In genomic region chr5:145069707-145070106, GRCm38 (mm10) we compare ENCODE assay signal across 7 mouse cellular contexts. TPM values are rescaled to one million over a fixed set of nuclear protein-coding genes. Genes with fewer than 3 reads are reported as not detected.
DNase-seq lines count a peak whose midpoint lies in the region; ATAC-seq lines count a peak whose summit lies in the region.

No protein-coding gene starts in this region.

- peak; percentile 92 for DNase-seq in NIH3T3 (ENCODE audit: low read depth)
- DNase-seq in brain, embryonic 18.5 days (ENCODE audit: low read depth, low spot score): peak; percentile 43
- DNase-seq in heart, postnatal 36 days: peak; percentile 65 to 80
- DNase-seq in layer of hippocampus, adult 9-10 months (ENCODE audit: low spot score): peak; percentile 65
- peak; percentile 37 for DNase-seq in spleen, adult 12 weeks (ENCODE audit: low spot score)

- intact Hi-C loops in heart, postnatal 36 days (cut with DNase I): loop anchor here (5.0 kb wide), 4 partner anchors 43 to 187 kb away; partner anchors contain the start of gene Arpc1b

- ATAC-seq in erythroid progenitor cell, adult 5-6 weeks (replicated peaks; ENCODE audit: low FRiP score, poor library complexity, severe bottlenecking): peak; percentile 75
- ATAC-seq in megakaryocyte-erythroid progenitor cell, adult 5-6 weeks (replicated peaks; ENCODE audit: low FRiP score, low TSS enrichment, poor library complexity, severe bottlenecking): peak; percentile 88

RNA-seq across cellular contexts. Expression of gene Arpc1a, which starts 13.9 kb away (rescaled TPM):
- total RNA-seq in erythroid progenitor cell, adult 5-6 weeks (2015; ENCODE audit: low replicate concordance): 54.9 and 76.0 TPM in 2 replicates
- 17.3 and 34.7 TPM in 2 replicates for total RNA-seq in erythroid progenitor cell, adult 5-6 weeks (2017; ENCODE audit: low replicate concordance)
- total RNA-seq in heart, postnatal 36 days (2021): 10 to 100 TPM; 63.4 to 64.3 TPM
- 102 and 117 TPM in 2 replicates for total RNA-seq in megakaryocyte-erythroid progenitor cell, adult 5-6 weeks (2014; fragmentation: Nextera tagmentation)
- 90.0 and 94.7 TPM in 2 replicates for total RNA-seq in megakaryocyte-erythroid progenitor cell, adult 5-6 weeks (2017)

RNA-seq across cellular contexts. Expression of gene Kpna7, which starts 14.1 kb away (rescaled TPM):
- not detected in 2 replicates for total RNA-seq in erythroid progenitor cell, adult 5-6 weeks (2015; ENCODE audit: low replicate concordance)
- total RNA-seq in erythroid progenitor cell, adult 5-6 weeks (2017; ENCODE audit: low replicate concordance): not detected in 2 replicates
- not detected for total RNA-seq in heart, postnatal 36 days (2021)
- not detected in 2 replicates for total RNA-seq in megakaryocyte-erythroid progenitor cell, adult 5-6 weeks (2014; fragmentation: Nextera tagmentation)
- total RNA-seq in megakaryocyte-erythroid progenitor cell, adult 5-6 weeks (2017): not detected in 2 replicates

RNA-seq across cellular contexts. Expression of gene 1700018F24Rik, which starts 26.9 kb away (rescaled TPM):
- not detected in 2 replicates for total RNA-seq in erythroid progenitor cell, adult 5-6 weeks (2015; ENCODE audit: low replicate concordance)
- total RNA-seq in erythroid progenitor cell, adult 5-6 weeks (2017; ENCODE audit: low replicate concordance): not detected in 2 replicates
- not detected for total RNA-seq in heart, postnatal 36 days (2021)
- total RNA-seq in megakaryocyte-erythroid progenitor cell, adult 5-6 weeks (2014; fragmentation: Nextera tagmentation): not detected in 2 replicates
- total RNA-seq in megakaryocyte-erythroid progenitor cell, adult 5-6 weeks (2017): not detected in 2 replicates

RNA-seq across cellular contexts. Expression of gene Gm4871, which starts 37.2 kb away (rescaled TPM):
- not detected in 2 replicates for total RNA-seq in erythroid progenitor cell, adult 5-6 weeks (2015; ENCODE audit: low replicate concordance)
- total RNA-seq in erythroid progenitor cell, adult 5-6 weeks (2017; ENCODE audit: low replicate concordance): not detected in 2 replicates
- total RNA-seq in heart, postnatal 36 days (2021): not detected
- total RNA-seq in megakaryocyte-erythroid progenitor cell, adult 5-6 weeks (2014; fragmentation: Nextera tagmentation): not detected in 2 replicates
- not detected in 2 replicates for total RNA-seq in megakaryocyte-erythroid progenitor cell, adult 5-6 weeks (2017)

RNA-seq across cellular contexts. Expression of gene Arpc1b, which starts 44.3 kb away (rescaled TPM):
- 42.8 and 47.6 TPM in 2 replicates for total RNA-seq in erythroid progenitor cell, adult 5-6 weeks (2015; ENCODE audit: low replicate concordance)
- total RNA-seq in erythroid progenitor cell, adult 5-6 weeks (2017; ENCODE audit: low replicate concordance): 29.4 and 33.0 TPM in 2 replicates
- 10 to 100 TPM; 71.7 to 84.7 TPM for total RNA-seq in heart, postnatal 36 days (2021)
- 54.0 and 68.8 TPM in 2 replicates for total RNA-seq in megakaryocyte-erythroid progenitor cell, adult 5-6 weeks (2014; fragmentation: Nextera tagmentation)
- 23.7 and 35.9 TPM in 2 replicates for total RNA-seq in megakaryocyte-erythroid progenitor cell, adult 5-6 weeks (2017)

Comparison
In these comparisons a context has a peak if more than half of its experiments do, and no peak if none do; other contexts are left out.
1. Peak in every context shown above with its lines: DNase-seq and ATAC-seq.
2. DNase-seq: peak in every context shown above with its lines; median percentile 92 in NIH3T3; 72 in heart, postnatal 36 days; 65 in layer of hippocampus, adult 9-10 months; 43 in brain, embryonic 18.5 days; 37 in spleen, adult 12 weeks.